In genomic region chr7:99128965-99129364, GRCm38 (mm10) we compare ENCODE assay signal across 15 mouse cellular contexts. TPM values are rescaled to one million over a fixed set of nuclear protein-coding genes. Genes with fewer than 3 reads are reported as not detected.
DNase-seq lines count a peak whose midpoint lies in the region; ATAC-seq and TF ChIP-seq lines count a peak whose summit lies in the region.
"Had no signal": no experiment of that assay in that cellular context is flagged by ENCODE, and none has a peak within 500 bp of the region (broad histone marks: within the 10 kb centered on the region; RNA-seq: fewer than 3 reads in every experiment).

No protein-coding gene starts in this region.

- H3K4me2 ChIP-seq in lung, embryonic 14.5 days, result no peak overlapping the region
- H3K4me2 ChIP-seq: forebrain, embryonic 12.5 days; hindbrain, embryonic 12.5 days; liver, embryonic 13.5 days had no signal

- no peak for DNase-seq in lung, embryonic 14.5 days
- no peak for DNase-seq in lung, adult 18-20 months
- DNase-seq in thymus, adult 2 months, result no peak
- DNase-seq in thymus, postnatal 0 days (ENCODE audit: low spot score), result no peak
- DNase-seq in induced T-regulatory cell, adult 2 months (ENCODE audit: low read depth), result peak; percentile 65
- no peak for DNase-seq in yolk sac, embryonic 10.5 days (ENCODE audit: low spot score)
- DNase-seq in T-cell, adult 2 months (ENCODE audit: low spot score), result no peak
- DNase-seq in B cell, adult 2 months, result no peak
- DNase-seq: cerebellum, adult 18-20 months; kidney, postnatal 14 days; liver, embryonic 13.5 days had no signal

- no peaks in the 10 kb centered on the region for H3K9me3 ChIP-seq in lung, embryonic 14.5 days (ENCODE audit: low read depth, low read length)
- H3K9me3 ChIP-seq: forebrain, embryonic 12.5 days had no signal

- no peaks in the 10 kb centered on the region for H3K27me3 ChIP-seq in lung, embryonic 14.5 days (ENCODE audit: insufficient read depth, low read length)
- H3K27me3 ChIP-seq in thymus, adult 2 months (ENCODE audit: control insufficient read depth, insufficient read depth, low read length), result no peaks in the 10 kb centered on the region
- H3K27me3 ChIP-seq: forebrain, embryonic 12.5 days; hindbrain, embryonic 12.5 days; liver, embryonic 13.5 days; Patski had no signal

- H3K9ac ChIP-seq in lung, embryonic 14.5 days, result no peak overlapping the region
- H3K9ac ChIP-seq: forebrain, embryonic 12.5 days; hindbrain, embryonic 12.5 days; liver, embryonic 13.5 days had no signal

- H3K27ac ChIP-seq in lung, embryonic 14.5 days (ENCODE audit: low read depth), result peak overlapping the region; percentile 25; the same call in 1 of the 2 replicates
- H3K27ac ChIP-seq in thymus, adult 2 months (ENCODE audit: control insufficient read depth, insufficient read depth, low read length), result peak overlapping the region; percentile 50; the same call in 1 of the 2 replicates
- H3K27ac ChIP-seq: forebrain, embryonic 12.5 days; hindbrain, embryonic 12.5 days had no signal

- H3K36me3 ChIP-seq in lung, embryonic 14.5 days (ENCODE audit: insufficient read depth), result no peaks in the 10 kb centered on the region
- H3K36me3 ChIP-seq in thymus, adult 2 months (ENCODE audit: control insufficient read depth, insufficient read depth, low read length), result no peaks in the 10 kb centered on the region
- H3K36me3 ChIP-seq: forebrain, embryonic 12.5 days had no signal

- 85% methylated on average over 8 of the region's 8 CpGs for WGBS in lung, embryonic 14.5 days
- WGBS in thymus, adult 2 months, result 58% methylated on average over 8 of the region's 8 CpGs

- H3K4me1 ChIP-seq in lung, embryonic 14.5 days (ENCODE audit: insufficient read depth), result peaks cover 34% of the 10 kb centered on the region
- peaks cover 28% of the 10 kb centered on the region for H3K4me1 ChIP-seq in thymus, adult 2 months (replicated peaks; ENCODE audit: control insufficient read depth, insufficient read depth, low read length)

- no peak for TF ChIP-seq CTCF in lung, embryonic 14.5 days (IDR thresholded peaks at IDR 0.05; ENCODE audit: low read depth)
- no peak for TF ChIP-seq CTCF in thymus, adult 2 months (IDR thresholded peaks at IDR 0.05; ENCODE audit: borderline replicate concordance, control insufficient read depth, extremely low read depth, insufficient read depth, low read length, poor library complexity)

- H3K4me3 ChIP-seq in lung, embryonic 14.5 days (ENCODE audit: low read depth, low read length), result no peak overlapping the region
- no peak overlapping the region for H3K4me3 ChIP-seq in thymus, adult 2 months (ENCODE audit: control insufficient read depth, insufficient read depth, low read length)
- H3K4me3 ChIP-seq: forebrain, embryonic 12.5 days; hindbrain, embryonic 12.5 days; liver, embryonic 13.5 days had no signal

- ATAC-seq in lung, embryonic 14.5 days (ENCODE audit: insufficient read depth), result no peak
- ATAC-seq: intestine, postnatal 0 days; Patski had no signal

- no peak for TF ChIP-seq POLR2A in thymus, adult 2 months (IDR thresholded peaks at IDR 0.05; ENCODE audit: control insufficient read depth, extremely low read depth, insufficient read depth, low read length, poor library complexity)

RNA-seq across cellular contexts. Expression of gene Uvrag, which starts 12.0 kb away (rescaled TPM):
- 22.0 and 25.1 TPM in 2 replicates for polyA plus RNA-seq in lung, embryonic 14.5 days (2014; fragmentation: Nextera tagmentation; extraction: Ambion mirVana)
- polyA plus RNA-seq in thymus, adult 2 months (2012; rRNA removed), result 74.6 and 144 TPM in 2 replicates
- 25.8 and 30.9 TPM in 2 replicates for polyA plus RNA-seq in thymus, postnatal 0 days (2015; fragmentation: Nextera tagmentation; extraction: Ambion mirVana)

RNA-seq across cellular contexts. Expression of gene Dgat2, which starts 53.6 kb away (rescaled TPM):
- polyA plus RNA-seq in lung, embryonic 14.5 days (2014; fragmentation: Nextera tagmentation; extraction: Ambion mirVana), result 17.0 and 25.2 TPM in 2 replicates
- polyA plus RNA-seq in thymus, adult 2 months (2012; rRNA removed), result 122 and 130 TPM in 2 replicates
- polyA plus RNA-seq in thymus, postnatal 0 days (2015; fragmentation: Nextera tagmentation; extraction: Ambion mirVana), result 6.6 and 7.2 TPM in 2 replicates
